Mouse (Mus musculus): Measurements from ENCODE around the gene Btbd9.

Gene Btbd9

DNA sequence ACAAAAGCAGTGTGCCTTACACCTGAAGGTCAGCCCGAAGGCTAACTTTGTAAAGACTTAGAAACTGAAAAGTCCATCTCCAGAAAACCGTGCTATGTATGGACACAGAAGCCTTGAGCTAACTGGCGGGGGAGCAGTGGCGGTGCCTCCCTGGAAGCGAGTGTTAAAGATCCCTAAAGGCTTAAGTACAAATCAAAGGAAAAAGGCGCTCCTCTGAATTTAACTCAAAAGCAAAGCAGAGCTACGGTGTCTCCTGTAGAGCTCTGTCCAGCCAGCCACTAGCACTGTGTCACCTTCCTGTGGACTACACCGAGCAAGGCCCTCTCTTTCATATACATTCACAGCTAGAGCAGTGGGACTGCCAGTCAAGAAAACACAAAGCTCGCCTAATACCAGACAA, 98.1 kb downstream of the Btbd9 start:
- no peak for DNase-seq

DNA sequence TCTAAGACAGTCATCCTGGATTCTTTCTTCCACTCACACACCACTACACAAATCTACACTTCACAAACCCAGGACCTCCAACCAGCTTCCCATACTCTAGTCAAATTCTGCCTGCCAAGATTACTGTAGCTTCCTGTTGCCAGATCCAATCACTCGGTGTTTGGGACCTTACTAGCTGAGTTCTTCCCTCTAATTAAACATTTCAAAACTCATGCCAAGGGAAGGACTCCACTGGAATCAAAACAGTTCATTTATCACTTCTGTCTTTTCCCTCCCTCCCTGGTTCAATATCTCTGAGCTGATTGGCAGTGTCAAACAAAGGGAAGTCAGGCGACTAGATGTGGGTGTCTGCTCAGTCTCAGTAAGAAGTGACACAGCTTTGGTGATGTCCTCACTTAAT, 101.7 kb downstream of the Btbd9 start:
- no peak for DNase-seq

DNA sequence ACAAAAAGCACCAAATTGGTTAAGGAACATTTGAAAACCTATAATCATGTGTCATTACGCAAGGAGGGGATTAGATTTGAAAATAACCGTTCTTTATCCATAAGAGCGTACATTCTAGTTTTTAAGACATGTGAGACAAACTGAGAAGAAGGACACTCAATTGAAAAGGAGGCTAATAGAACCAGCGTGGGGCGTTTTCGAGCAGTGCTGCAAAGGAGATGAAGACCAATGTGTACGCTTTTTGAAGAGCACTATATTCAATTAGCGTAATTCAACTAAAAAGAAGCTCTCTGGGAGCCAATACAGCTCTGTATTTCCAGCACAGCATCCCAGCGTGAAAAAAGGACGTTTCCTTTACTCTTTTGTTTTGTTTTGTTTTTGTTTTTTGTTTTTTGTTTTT, 103.5 kb downstream of the Btbd9 start:
- DNase-seq = no peak

DNA sequence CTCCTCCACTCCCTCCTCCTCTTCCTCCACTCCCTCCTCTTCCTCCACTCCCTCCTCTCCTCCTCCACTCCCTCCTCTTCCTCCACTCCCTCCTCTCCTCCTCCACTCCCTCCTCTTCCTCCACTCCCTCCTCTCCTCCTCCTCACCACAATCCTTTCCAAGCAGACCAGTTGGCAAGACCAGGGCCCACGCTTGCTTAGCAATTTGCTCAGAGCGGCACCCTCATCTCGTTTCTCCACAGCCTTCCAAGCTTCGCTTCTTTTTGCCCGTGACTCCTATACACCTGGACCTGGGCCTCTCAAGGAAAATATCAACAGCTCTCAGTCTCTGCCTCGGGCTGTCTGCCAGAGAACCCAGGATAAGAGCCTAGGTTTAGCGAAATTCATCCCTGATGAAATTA, 104.8 kb downstream of the Btbd9 start:
- peak in 1 of 2 experiments; percentile 21 for DNase-seq

DNA sequence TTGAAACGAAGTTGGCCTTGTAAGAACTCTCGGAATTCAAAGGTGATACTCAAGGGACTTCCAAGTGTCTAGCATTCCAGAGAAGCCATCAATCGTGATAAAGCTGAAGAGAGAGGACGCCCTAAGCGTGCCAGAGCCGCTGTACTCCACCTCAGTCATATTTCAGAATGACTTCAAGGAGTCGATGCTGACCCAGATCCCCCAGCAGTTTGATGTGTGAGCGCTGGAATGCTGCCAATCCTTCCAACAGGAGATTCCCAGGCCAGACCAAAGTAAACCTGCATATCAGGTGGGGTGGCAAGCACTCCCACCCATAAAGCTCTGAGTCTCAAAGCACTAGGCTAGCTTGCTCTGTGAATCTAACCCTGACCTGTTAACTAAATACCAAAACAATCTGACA, 105.5 kb downstream of the Btbd9 start:
- peak; percentile 35 to 41 for DNase-seq

DNA sequence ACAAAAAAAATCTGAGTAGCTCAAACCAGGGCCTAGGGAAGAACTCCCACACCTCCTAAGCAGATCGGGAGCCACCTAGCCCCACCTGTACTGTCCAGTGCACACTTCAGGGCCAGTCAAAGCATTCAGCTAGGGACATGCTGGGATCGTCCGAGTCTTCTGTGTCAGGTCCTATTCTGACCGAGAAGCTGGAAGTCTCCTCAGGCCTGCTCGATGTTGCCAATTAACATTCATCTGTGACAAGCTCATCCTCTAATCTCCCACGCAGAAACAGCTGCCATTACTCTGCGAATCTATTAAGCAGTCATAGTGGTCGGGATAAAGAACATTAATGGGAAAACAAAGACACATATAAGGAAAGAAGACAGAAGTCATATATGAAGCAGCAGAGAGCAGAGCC, 106.0 kb downstream of the Btbd9 start:
- no peak for DNase-seq

DNA sequence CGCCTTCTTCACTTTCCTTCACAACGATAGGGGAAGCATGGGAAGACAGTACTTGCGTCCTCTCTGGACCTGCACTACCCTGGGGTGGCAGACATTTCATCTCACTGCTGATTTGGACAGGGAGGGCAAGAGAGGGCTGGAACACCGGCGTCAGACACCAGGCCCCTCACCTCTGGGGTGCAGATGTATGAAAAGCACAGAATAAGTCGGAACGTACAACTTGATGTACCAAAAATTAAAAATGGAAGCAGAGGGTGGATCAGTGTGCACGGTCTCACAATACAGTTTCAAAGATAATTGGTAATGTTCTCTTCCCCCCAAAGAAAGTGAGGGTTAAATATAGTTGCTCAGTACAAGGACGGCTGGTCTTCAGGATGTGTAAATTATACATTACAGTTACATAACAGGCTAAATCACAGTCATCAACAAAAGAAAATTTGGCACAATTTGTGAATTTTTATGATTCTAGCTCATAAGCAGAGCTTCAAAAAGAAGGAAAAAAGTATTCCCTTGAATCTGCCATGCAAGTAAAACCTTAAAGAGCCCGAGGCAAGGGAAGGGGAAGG, 106.7 kb downstream of the Btbd9 start:
- DNase-seq = no peak

DNA sequence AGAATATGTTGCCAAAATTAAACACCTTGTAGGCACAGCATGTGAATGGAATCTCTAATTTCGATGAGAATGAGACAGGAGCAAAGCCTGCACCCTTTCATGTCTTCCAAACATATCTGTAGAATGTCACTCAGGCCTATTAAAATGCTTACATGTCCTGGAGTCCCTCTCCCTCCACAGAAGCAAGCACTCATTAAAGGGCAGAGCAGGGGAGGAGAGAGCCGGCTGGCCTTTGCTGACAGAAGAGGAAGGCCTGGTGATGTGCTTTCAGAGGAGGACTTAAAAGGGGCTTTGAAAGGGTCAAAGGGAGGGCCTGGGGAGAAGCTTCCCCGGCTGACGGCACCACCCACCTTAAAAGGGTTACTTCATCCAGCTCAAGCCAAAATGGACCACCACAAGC, 107.9 kb downstream of the Btbd9 start:
- no peak for DNase-seq

DNA sequence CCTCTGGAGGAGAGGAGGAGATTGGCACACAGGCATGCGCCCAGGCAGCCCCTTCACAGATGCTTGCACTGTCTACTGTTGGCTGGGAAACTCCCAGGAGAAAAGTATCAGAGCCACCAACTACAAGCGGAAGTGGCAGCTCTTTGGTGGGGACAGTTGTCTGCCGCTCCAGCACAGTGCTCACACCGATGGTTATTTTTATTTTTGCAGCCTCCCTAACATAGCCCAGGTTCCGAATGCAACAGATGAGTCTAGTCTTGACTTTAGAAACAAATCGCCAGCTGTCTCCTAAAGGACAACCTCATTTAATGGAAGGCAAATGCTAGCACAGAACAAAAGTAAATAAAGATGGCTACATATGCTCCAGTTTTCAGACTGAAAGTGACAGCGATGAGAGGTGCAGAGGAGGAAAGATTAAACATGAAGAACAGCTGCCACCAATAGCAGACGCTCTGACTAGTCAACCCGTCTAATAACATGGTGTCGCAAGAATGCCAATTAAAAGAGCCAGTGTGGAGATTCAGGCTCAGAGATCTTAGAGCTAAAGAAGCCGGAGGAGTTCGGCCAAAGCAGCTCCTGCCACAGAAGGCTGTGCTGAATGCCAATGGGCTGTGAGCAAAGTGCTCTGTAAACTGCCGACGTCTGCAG, 108.6 kb downstream of the Btbd9 start:
- peak in 1 of 2 experiments; percentile 26 for DNase-seq

DNA sequence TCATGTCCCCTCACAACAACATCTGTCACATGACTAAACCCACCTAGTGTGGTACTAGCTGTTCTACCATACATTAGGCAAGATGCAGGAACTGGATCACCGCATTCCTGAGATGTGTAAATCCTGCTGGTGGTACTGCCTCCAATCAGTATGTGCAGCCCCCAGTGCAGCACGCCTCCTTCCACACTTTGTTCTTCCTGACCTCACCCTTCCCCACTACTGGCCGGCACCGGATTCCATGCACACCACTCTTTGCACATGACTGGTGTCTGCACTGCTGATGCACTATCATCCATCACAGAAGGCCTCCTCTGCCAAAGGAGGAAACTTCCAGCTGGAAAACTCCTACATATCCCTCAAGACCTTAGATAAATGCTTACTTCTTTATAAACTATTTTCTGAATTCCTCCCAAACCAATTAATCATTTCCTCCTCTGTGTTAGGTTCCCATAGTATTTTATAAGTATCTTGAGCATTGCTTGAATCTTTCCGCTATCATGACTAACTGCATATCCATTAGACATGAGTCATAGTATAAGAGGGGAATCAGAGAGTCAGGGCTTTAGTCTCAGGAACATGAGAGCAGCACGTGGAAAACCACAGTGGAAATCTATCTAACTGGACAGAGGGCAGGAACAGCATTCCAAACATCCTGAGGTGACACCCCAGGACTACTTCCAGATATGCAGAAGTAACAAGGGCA, 111.1 kb downstream of the Btbd9 start:
- DNase-seq = no peak

DNA sequence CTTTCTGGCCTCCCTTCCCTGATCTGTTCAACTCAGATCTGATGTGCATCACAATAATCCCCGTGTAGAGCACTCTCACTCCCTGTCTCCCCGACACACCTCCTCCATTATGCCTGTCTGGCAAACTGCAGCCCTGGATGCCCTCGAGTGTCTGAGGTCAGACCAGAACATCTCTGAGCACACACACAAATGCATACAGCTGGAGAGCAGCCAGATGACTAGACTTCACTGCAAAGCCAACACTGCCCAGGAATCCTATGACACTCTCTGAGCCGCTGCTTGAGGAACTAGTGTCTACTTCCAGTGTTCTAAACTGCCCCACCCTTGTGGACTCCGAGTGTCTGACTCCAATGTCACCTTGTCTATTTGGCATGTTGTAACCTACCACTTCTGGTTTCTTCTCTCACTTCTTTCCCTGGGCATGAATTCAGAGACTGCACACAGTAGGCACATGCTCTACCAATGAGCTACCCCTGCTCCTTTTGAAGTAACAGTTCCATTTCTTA, 112.0 kb downstream of the Btbd9 start:
- DNase-seq = peak in 1 of 2 experiments; percentile 26

DNA sequence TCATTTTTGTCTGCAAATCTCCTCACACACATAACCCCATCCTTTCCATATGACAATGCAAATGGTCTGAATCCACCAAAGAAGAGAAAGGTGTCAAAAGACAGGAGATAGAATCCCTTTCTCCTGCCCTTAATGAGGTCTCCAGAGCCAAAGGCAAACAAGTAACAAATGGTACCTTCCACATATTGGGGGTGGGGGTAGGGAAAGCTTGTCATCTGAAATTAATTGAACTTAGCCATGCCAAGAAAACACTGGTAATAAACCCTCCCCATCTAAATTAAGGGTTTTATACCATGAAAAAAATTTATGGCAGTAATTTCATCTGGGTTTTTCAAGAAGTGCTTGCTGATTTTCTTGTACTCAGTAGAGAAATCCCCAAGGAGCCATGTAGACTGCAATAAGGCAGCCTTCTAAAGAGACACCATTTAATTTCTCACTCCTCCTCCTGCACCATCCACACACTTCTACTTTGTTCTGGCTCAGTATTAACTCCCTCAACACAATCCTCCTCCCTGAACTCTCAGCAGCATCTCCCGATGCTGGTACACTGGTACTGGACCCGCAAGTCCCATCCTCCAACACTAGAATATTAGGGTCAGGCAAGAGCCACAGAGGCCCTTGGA, 115.5 kb downstream of the Btbd9 start:
- DNase-seq = no peak

DNA sequence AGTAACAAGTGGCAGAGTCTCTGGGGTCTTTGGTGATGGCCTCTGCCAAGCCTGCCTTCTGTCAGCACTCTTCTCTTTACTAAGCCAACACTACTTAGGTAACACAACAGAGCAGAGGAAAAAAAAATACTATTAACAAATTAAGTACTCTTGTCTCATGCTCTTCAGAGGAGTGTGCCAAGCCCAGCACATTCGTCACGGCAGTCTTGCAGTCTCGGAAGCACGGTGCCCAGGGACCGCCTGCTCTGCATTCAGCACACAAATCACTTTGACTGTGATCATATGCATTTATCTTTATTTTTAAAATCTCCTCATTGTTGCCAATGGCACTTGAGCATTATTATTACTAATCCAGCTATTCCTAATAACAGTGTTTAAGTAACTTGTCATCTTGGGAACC, 116.6 kb downstream of the Btbd9 start:
- peak; percentile 70 to 78 for DNase-seq

DNA sequence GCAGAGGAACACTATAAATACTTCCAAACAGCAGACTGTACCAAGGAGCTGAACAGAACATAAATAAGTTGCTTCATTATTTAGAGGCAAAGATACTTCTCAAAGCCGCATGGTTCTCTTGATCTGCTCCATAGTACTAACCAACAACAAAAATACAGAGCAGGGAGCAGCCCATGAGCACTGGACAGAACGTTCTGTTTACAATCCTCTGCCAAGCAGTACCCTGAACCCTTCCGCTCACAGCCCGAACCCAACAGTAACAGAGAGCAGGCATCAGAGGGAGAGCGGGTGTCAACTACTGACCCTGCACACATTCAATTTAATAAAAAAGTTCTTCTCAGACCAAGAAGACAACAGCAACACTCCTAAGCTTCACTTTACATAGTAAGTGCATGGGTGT, 117.4 kb downstream of the Btbd9 start:
- DNase-seq = peak; percentile 40 to 70

DNA sequence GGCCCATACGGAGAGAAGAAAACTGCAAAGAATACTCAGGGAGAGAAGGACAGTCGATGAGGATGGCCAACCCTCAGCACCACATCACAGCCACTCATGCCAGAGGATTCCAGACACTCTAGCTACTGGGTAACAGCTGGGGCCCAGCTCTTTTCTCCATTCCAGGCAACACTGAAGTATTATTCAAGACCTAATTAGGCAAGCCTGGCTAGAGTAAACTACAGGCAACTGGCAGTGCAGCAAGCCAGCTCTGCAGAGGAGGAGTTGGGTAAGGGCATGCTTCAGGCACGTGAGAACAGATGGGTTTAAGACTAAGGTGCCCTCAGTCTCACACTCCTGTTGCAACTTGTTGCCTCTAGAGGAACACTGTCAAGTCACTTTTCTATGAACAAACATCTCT, 118.0 kb downstream of the Btbd9 start:
- peak; percentile 74 to 87 for DNase-seq

DNA sequence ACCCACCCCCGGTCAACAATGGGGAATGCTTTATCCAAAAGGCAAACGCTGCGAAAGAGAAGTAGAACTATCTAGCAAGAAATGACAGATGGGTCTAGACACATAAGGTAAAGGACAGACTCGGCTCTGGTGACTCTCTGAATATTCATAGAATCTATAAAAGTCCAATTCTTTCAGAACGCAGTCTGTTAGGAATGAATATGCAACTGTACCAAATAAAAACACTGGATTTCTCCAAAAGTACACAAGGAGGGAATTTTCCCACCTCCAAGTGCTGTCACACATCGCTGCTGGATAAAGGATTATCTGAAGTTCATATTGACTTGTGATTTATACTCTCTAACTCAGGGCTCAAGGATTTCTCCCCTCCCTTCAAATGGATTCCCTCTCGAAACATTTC, 118.8 kb downstream of the Btbd9 start:
- no peak for DNase-seq

DNA sequence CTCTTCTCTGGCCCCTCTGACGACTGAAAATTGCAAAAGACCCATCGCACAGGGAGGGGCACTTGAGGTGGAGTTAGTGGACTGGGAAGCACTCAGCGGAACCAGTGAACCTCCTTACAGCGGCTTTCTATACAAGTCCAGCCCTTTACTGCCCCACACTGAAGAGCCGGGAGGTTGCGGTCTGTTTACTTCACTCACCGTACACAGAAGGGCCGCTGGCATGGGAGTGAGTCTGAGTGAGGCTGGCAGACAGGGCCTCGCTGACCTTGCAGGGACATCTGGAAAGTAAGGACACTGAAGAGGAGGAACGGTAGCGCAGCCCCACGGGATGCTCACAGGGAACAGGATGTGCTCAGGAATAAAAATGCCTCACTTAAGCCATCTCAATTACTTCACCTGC, 120.0 kb downstream of the Btbd9 start:
- no peak for DNase-seq

DNA sequence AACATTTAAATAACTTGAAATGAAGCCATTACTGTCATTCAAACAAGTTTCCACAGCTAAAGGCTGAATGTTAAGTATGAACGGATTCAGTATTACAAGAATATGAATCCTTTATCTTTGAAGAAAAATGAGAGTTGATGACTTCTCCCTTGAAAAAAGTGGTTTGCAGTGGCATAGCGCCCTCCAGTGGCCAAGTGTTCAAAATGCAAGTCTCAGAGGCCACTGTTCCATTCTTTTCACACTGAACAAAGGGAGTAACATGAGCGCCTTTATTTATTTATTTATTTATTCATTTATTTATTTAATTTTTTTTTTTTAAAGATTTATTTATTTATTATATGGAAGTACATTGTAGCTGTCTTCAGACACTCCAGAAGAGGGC, 121.4 kb downstream of the Btbd9 start:
- peak; percentile 73 to 77 for DNase-seq

DNA sequence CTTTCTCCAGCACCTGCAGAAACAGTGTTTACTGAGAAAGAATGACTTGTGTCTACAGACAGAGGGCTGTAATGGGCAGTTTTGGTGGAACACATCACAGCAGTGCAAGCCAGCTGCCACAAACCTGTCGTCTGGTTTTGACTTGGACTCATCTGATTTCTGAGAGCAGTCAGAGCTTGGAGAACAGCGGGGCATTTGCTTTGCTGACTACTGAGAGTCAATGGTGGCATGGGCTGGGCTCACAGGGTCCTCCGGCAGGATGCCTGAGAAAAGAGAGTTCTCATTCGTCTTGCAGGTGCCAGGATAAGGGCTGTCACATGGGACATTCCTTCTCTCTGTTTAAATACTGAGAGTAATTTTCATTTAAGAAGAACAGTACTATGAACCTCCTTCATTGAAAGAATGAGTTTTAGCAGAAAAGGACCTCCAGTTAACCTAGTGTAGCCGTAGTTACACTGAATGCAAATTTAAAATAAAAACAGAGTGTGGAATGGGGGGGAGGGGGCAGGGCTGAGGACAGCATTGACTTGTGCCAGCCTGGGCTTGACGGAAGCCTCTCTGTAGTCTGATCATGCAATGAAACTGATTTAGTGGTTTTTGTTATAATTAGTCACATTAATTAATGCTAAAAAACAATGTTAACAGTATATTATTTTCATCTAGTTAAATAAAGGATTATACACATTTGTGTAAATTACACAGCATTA, 122.0 kb downstream of the Btbd9 start:
- DNase-seq = no peak

DNA sequence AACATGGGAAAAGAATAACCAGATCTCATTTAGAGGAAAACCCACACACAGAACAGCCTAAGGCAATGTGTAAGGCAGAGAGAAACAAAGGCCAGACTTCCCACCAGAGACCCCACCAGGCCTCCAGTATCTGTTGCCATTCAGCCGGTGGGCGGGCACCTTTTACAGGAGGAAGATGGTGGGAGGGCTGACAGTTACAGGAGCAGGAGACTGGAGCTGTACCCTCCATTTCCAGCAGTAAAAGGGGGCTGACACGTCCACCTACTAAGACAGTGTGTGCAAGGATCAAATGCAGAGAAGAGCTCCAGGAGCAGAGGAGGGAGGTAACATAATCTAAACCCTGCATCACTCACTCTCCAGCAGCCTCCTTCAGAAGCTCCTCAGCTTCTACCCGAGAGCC, 123.0 kb downstream of the Btbd9 start:
- DNase-seq = no peak

DNA sequence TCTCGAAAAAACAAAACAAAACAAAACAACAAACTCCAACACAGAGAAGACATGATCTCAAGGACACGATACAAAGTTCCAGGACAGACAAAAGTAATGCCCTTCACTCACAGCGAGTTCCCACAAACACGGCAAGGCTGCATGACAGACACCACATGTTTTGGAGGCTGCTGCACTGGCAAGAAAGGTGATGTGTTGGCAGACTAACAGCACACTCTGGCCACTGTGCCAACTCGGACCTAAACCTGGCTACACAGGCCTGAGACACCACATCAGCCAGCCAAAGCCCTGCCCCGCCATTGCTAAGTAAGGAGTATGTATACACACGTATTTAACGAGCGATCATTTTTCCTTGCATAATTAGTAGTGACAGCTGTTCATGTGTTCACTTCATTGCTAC, 123.9 kb downstream of the Btbd9 start:
- no peak for DNase-seq

DNA sequence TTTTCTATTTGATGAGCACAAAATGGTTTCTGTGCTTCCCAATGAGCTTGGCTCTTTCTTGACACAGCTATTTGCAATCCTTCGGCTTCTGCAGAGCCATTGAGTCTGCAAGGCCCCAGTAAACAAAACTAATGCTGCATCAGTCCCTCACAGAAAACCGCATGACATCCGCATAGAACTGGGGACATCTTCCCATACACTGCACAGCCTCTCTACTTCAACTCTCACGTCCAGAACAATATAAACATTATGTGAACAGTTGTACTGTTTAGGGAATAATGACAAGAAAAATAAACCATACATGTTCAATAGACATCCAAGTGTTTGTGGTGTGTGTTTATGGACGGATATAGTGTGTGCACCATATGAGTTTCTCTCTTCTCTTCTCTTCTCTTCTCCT, 127.7 kb downstream of the Btbd9 start:
- DNase-seq = no peak

DNA sequence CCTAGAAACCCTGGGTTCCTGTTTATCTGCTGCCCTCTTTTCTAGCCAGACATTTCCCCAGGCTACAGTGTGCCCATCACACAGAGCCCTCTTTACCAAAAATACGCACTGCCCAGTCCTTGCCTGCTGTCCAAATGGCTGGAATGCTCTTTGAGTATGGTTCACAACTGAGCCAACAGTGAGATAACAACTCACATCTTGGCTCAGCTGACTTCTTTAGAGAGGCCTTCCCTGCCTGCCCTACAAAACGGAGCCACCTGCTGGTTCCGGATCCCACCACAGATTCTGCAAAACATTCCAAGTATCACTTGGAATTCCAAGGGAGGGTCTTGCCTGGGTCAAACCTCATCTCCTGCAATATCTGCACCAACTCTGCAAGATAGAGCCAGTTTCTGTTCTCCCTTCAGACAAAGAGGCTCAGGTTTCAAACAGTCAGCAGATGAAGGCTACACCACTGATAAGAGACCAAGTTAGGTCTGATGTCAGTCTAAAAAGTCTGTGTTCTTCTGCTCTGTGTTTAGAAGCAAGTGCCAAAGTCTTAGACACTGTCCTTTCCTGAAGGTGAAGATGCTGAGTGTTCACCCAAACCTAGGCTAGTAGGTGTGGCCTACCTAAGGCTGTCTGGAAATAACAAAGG, 130.4 kb downstream of the Btbd9 start:
- DNase-seq = no peak

Data from lung, adult 18-20 months (tissue).